Mouse (Mus musculus) embryonic facial prominence, embryonic 15.5 days (tissue): Measurements from ENCODE around the gene Capn11. TPM values are rescaled to one million over a fixed set of nuclear protein-coding genes. Genes with fewer than 3 reads are reported as not detected.
A peak's percentile ranks its signal among the peaks of the same experiment; 100 is the strongest.

Experiments
- ATAC-seq: fragments of 200-750 bp; cut with Nextera tagmentation; 2 replicates; pipeline ENCODE4 v1.8.0; 2017; ENCODE audit warnings: low read depth, moderate TSS enrichment; ENCODE audit not compliant: insufficient number of reproducible peaks, low FRiP score, low TSS enrichment
- H3K27ac ChIP-seq: fragments of 300-500 bp; sonication (generic); replicated peaks from 2 replicates; pipeline ENCODE4 v1.5.1; 2015; ENCODE audit warnings: mild to moderate bottlenecking, inconsistent platforms
- H3K27me3 ChIP-seq: fragments of 300-500 bp; sonication (generic); 2 replicates; pipeline ENCODE4 v1.6.1; 2015; ENCODE audit warnings: inconsistent platforms
- H3K36me3 ChIP-seq: fragments of 300-500 bp; sonication (generic); 2 replicates; pipeline ENCODE4 v1.6.1; 2015; ENCODE audit warnings: mild to moderate bottlenecking, inconsistent platforms
- H3K4me1 ChIP-seq: fragments of 300-500 bp; sonication (generic); 2 replicates; pipeline ENCODE4 v1.6.1; 2015; ENCODE audit warnings: inconsistent platforms
- H3K4me2 ChIP-seq: fragments of 300-500 bp; sonication (generic); replicated peaks from 2 replicates; pipeline ENCODE4 v1.6.1; 2015; ENCODE audit warnings: mild to moderate bottlenecking, inconsistent platforms
- H3K4me3 ChIP-seq: fragments of 300-500 bp; sonication (generic); replicated peaks from 2 replicates; pipeline ENCODE4 v1.5.1; 2015; ENCODE audit warnings: mild to moderate bottlenecking, inconsistent platforms
- H3K9ac ChIP-seq: fragments of 300-500 bp; sonication (generic); 2 replicates; pipeline ENCODE4 v1.6.1; 2015; ENCODE audit warnings: inconsistent platforms
- H3K9me3 ChIP-seq: fragments of 300-500 bp; sonication (generic); replicated peaks from 2 replicates; pipeline ENCODE4 v1.6.1; 2016; ENCODE audit warnings: inconsistent platforms
- WGBS: fragments of 180-500 bp; shearing (Covaris S2); methylation state at CpG from one replicate; pipeline ENCODE4 v1.1.7; 2015; 5-methylcytosine and 5-hydroxymethylcytosine counted together
- polyA plus RNA-seq: library from polyadenylated mRNA; unstranded; fragments of >200 nt; fragmentation: Nextera tagmentation; extraction: Ambion mirVana; gene quantifications from 2 replicates; pipeline ENCODE4 v1.2.1, GENCODE M21; 2015

Capn11 gene
- 0.71 and 0.77 TPM in 2 replicates for polyA plus RNA-seq

GRCm38 (mm10) chr17:45659225-45659624 is at the start of gene Capn11:
Capn11 (minus strand) TSS chr17:45659325.
- 79% methylated on average over 4 of the region's 4 CpGs for WGBS

GRCm38 (mm10) chr17:45708179-45708578 is 49.1 kb upstream of the Capn11 start:
- H3K27me3 ChIP-seq: no peaks in the 10 kb centered on the region
- no peaks in the 10 kb centered on the region for H3K36me3 ChIP-seq
- H3K4me2 ChIP-seq: no peak overlapping the region
- H3K4me3 ChIP-seq: no peak overlapping the region
- no peak overlapping the region for H3K27ac ChIP-seq
- no peak overlapping the region for H3K9ac ChIP-seq
- no peaks in the 10 kb centered on the region for H3K9me3 ChIP-seq
- 82% methylated on average over 8 of the region's 8 CpGs for WGBS
- 0 out of 2 replicates have a peak, but pooled peaks cover 3% of the 10 kb centered on the region for H3K4me1 ChIP-seq
- ATAC-seq: no peak

More at GRCm38 (mm10) chr17:45659225-45659624, at the start of gene Capn11:
- no peaks in the 10 kb centered on the region for H3K27me3 ChIP-seq
- no peak within 1 kb of the TSS for H3K4me2 ChIP-seq
- H3K36me3 ChIP-seq: peaks cover 15% of the 10 kb centered on the region
- ATAC-seq: no peak
- H3K4me1 ChIP-seq: 0 out of 2 replicates have a peak, but pooled peaks cover 4% of the 10 kb centered on the region
- no peak within 1 kb of the TSS for H3K9ac ChIP-seq
- H3K9me3 ChIP-seq: no peaks in the 10 kb centered on the region
- H3K27ac ChIP-seq: no peak within 1 kb of the TSS
- H3K4me3 ChIP-seq: no peak within 1 kb of the TSS

- H3K9ac ChIP-seq: no peak overlapping the region
- 39% methylated on average over 3 of the region's 3 CpGs for WGBS
- no peak overlapping the region for H3K4me3 ChIP-seq
- H3K36me3 ChIP-seq: no peaks in the 10 kb centered on the region
- no peak overlapping the region for H3K27ac ChIP-seq
- peaks cover 7% of the 10 kb centered on the region for H3K4me1 ChIP-seq
- ATAC-seq: no peak
- H3K27me3 ChIP-seq: no peaks in the 10 kb centered on the region
- H3K4me2 ChIP-seq: no peak overlapping the region
- no peaks in the 10 kb centered on the region for H3K9me3 ChIP-seq
Observed at GRCm38 (mm10) chr17:45707376-45707775, 48.3 kb upstream of the Capn11 start.

GRCm38 (mm10) chr17:45706796-45707195 is 47.7 kb upstream of the Capn11 start:
- WGBS: 64% methylated on average over 5 of the region's 5 CpGs
- H3K27me3 ChIP-seq: no peaks in the 10 kb centered on the region
- no peaks in the 10 kb centered on the region for H3K36me3 ChIP-seq
- ATAC-seq: no peak
- peaks cover 8% of the 10 kb centered on the region for H3K4me1 ChIP-seq
- no peak overlapping the region for H3K4me2 ChIP-seq
- no peak overlapping the region for H3K9ac ChIP-seq
- no peak overlapping the region for H3K27ac ChIP-seq
- H3K4me3 ChIP-seq: no peak overlapping the region
- no peaks in the 10 kb centered on the region for H3K9me3 ChIP-seq

- ATAC-seq: no peak
- Histone ChIP-seq H3K36me3 (peaks cover 6% of the 10 kb centered on the region; the same call in 1 of the 2 replicates), H3K4me1 (peaks cover 11% of the 10 kb centered on the region), H3K27me3 (no peaks in the 10 kb centered on the region), H3K9me3 (no peaks in the 10 kb centered on the region), H3K4me2 (no peak overlapping the region), H3K27ac (0 out of 2 replicates have a peak overlapping the region, but pooled peaks have one; percentile 28), H3K4me3 (no peak overlapping the region), H3K9ac (no peak overlapping the region)
- 47% methylated on average over 7 of the region's 7 CpGs for WGBS
Observed at GRCm38 (mm10) chr17:45703187-45703586, 44.1 kb upstream of the Capn11 start.

GRCm38 (mm10) chr17:45702254-45702653 is 43.1 kb upstream of the Capn11 start:
- Histone ChIP-seq H3K36me3 (peaks cover 13% of the 10 kb centered on the region; the same call in 1 of the 2 replicates), H3K27ac (0 out of 2 replicates have a peak overlapping the region, but pooled peaks have one; percentile 28), H3K9ac (no peak overlapping the region), H3K27me3 (no peaks in the 10 kb centered on the region), H3K9me3 (no peaks in the 10 kb centered on the region), H3K4me3 (no peak overlapping the region), H3K4me2 (no peak overlapping the region), H3K4me1 (peaks cover 15% of the 10 kb centered on the region)
- WGBS: 49% methylated on average over 4 of the region's 4 CpGs
- ATAC-seq: no peak

GRCm38 (mm10) chr17:45701236-45701591 is 42.1 kb upstream of the Capn11 start:
- H3K4me2 ChIP-seq: no peak overlapping the region
- peaks cover 15% of the 10 kb centered on the region for H3K4me1 ChIP-seq
- 0 out of 2 replicates have a peak overlapping the region, but pooled peaks have one; percentile 1 for H3K27ac ChIP-seq
- ATAC-seq: peak; percentile 61; the same call in 1 of the 2 replicates
- WGBS: 65% methylated on average over 9 of the region's 9 CpGs
- no peak overlapping the region for H3K9ac ChIP-seq
- H3K4me3 ChIP-seq: no peak overlapping the region
- no peaks in the 10 kb centered on the region for H3K27me3 ChIP-seq
- peaks cover 20% of the 10 kb centered on the region; the same call in 1 of the 2 replicates for H3K36me3 ChIP-seq
- H3K9me3 ChIP-seq: no peaks in the 10 kb centered on the region

GRCm38 (mm10) chr17:45700496-45701235 is 41.5 kb upstream of the Capn11 start:
- Histone ChIP-seq H3K27ac (no peak overlapping the region), H3K9me3 (no peaks in the 10 kb centered on the region), H3K9ac (no peak overlapping the region), H3K4me1 (peaks cover 15% of the 10 kb centered on the region), H3K4me2 (no peak overlapping the region), H3K4me3 (no peak overlapping the region), H3K36me3 (peaks cover 20% of the 10 kb centered on the region; the same call in 1 of the 2 replicates), H3K27me3 (no peaks in the 10 kb centered on the region)
- WGBS: 48% methylated on average over 10 of the region's 16 CpGs
- peak; percentile 53; the same call in 1 of the 2 replicates for ATAC-seq

- H3K9me3 ChIP-seq: no peaks in the 10 kb centered on the region
- no peak overlapping the region for H3K4me3 ChIP-seq
- no peak overlapping the region for H3K4me2 ChIP-seq
- no peak overlapping the region for H3K27ac ChIP-seq
- no peak for ATAC-seq
- peaks cover 15% of the 10 kb centered on the region for H3K4me1 ChIP-seq
- WGBS: 86% methylated on average over 3 of the region's 3 CpGs
- peaks cover 20% of the 10 kb centered on the region; the same call in 1 of the 2 replicates for H3K36me3 ChIP-seq
- no peaks in the 10 kb centered on the region for H3K27me3 ChIP-seq
- no peak overlapping the region for H3K9ac ChIP-seq
Observed at GRCm38 (mm10) chr17:45699039-45699740, 40.1 kb upstream of the Capn11 start.

- H3K9me3 ChIP-seq: no peaks in the 10 kb centered on the region
- H3K4me3 ChIP-seq: no peak overlapping the region
- no peaks in the 10 kb centered on the region for H3K27me3 ChIP-seq
- H3K36me3 ChIP-seq: peaks cover 20% of the 10 kb centered on the region; the same call in 1 of the 2 replicates
- no peak overlapping the region for H3K9ac ChIP-seq
- no peak overlapping the region for H3K27ac ChIP-seq
- H3K4me2 ChIP-seq: no peak overlapping the region
- ATAC-seq: no peak
- H3K4me1 ChIP-seq: peaks cover 15% of the 10 kb centered on the region
- WGBS: 77% methylated on average over 6 of the region's 6 CpGs
Observed at GRCm38 (mm10) chr17:45698368-45698767, 39.2 kb upstream of the Capn11 start.

GRCm38 (mm10) chr17:45696981-45697380 is 37.9 kb upstream of the Capn11 start:
- Histone ChIP-seq H3K9ac (no peak overlapping the region), H3K4me1 (peaks cover 11% of the 10 kb centered on the region; the same call in 1 of the 2 replicates), H3K27me3 (no peaks in the 10 kb centered on the region), H3K27ac (peak overlapping the region; percentile 49; the same call in 1 of the 2 replicates), H3K36me3 (peaks cover 20% of the 10 kb centered on the region; the same call in 1 of the 2 replicates), H3K4me3 (no peak overlapping the region), H3K4me2 (no peak overlapping the region), H3K9me3 (no peaks in the 10 kb centered on the region)
- 77% methylated on average over 9 of the region's 9 CpGs for WGBS
- ATAC-seq: no peak
